Mouse (Mus musculus): ENCODE data around the gene 4930535I16Rik.
A peak's percentile ranks its signal among the peaks of the same experiment; 100 is the strongest.

The 4930535I16Rik gene

GRCm38 (mm10) chr4:123917548-123918140 lies at the start of gene 4930535I16Rik:
Gene 4930535I16Rik, minus strand, starts transcription at chr4:123918022.
- DNase-seq (ENCODE audit: low read depth in 1 of 2, low spot score in 2 of 2), result peak in 1 of 2 experiments; percentile 27

- no peak for DNase-seq (ENCODE audit: low read depth in 1 of 2, low spot score in 2 of 2)
Measured at GRCm38 (mm10) chr4:123962721-123963120, 44.9 kb upstream of the 4930535I16Rik start.

GRCm38 (mm10) chr4:123960955-123961354 lies 43.1 kb upstream of the 4930535I16Rik start:
- no peak for DNase-seq (ENCODE audit: low read depth in 1 of 2, low spot score in 2 of 2)

DNA sequence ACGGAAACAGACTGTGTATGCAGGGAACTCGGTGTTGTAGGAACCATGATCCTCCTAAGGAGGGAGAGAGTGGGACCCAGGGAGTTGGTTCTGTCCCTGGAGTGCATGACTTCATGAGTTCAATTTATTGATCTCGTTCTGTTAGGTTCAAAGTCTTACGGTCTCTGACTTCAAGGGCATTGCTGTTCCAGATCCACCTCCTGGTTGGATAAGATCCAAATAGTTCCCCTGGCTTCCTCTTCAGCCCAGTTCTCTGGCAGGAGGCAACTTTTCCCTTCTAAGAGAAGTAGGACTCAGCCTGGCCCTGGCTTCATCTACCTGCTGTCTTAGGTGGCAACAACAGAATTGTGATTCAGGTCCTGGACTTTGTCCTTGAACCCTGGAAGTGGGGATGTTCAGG lies 40.1 kb upstream of the 4930535I16Rik start:
- no peak for DNase-seq (ENCODE audit: low read depth in 1 of 2, low spot score in 2 of 2)

- DNase-seq (ENCODE audit: low read depth in 1 of 2, low spot score in 2 of 2), result no peak
Measured at GRCm38 (mm10) chr4:123957492-123957808, 39.6 kb upstream of the 4930535I16Rik start.

DNA sequence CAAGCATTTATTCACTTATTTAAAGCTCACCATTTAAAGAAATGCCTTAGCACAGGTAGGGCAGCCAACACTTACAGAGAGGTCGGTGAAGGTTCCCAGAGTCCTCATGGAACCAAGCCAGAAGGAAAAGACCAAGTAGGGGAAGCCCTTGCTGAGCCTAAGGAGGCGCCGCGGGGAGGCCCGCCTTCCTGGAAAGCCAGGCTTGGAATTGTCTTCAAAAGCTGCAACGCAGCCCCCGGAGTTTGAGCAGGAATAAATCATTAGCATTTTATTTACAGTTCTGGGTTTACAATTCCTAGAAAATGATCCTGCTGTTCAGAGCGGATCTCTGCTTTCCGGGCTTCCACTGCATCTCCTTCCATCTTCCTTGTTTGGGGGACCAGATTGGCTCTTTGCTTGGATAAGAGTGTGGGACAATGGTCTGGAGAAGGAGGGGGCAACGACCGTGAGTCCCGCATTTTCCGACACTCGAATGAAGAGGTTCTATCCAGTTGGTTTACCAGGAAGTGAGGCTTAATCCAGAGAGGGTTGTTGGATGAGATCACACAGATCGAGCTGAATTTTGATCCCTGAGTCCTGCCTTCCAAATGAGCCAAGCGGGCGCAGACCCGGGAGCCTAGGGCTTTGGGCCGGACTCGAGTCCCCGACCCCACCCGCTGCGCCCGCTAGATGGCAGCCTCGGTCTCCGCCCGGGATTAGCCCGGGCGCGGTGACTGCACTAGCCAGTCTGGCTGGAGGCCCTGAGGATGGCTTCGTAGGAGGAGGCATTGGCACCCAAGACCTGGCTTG lies 39.1 kb upstream of the 4930535I16Rik start:
- DNase-seq (ENCODE audit: low read depth in 1 of 2, low spot score in 2 of 2), result peak in 1 of 2 experiments; percentile 40

DNA sequence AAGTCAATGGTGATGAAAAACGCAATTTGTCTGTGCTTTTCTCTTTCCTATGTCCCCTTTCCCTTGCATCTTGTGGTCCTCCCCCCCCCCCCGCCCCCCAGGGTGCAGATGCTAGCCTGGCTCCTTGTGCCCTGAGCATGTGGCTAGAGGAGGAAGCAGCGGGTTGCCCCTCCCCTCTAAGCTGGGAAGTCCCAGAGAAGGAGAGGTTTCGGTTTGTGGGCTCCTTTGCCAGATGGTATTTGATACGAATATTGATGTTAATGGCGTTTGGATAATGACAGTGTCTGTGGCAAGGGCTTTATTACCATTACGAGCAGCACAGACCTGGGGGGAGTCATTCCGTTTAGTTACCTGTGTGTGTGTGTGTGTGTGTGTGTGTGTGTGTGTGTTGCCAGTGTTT lies 34.2 kb upstream of the 4930535I16Rik start:
- peak in 1 of 2 experiments; percentile 26 for DNase-seq (ENCODE audit: low read depth in 1 of 2, low spot score in 2 of 2)

GRCm38 (mm10) chr4:123949649-123950048 lies 31.8 kb upstream of the 4930535I16Rik start:
- no peak for DNase-seq (ENCODE audit: low read depth in 1 of 2, low spot score in 2 of 2)

DNA sequence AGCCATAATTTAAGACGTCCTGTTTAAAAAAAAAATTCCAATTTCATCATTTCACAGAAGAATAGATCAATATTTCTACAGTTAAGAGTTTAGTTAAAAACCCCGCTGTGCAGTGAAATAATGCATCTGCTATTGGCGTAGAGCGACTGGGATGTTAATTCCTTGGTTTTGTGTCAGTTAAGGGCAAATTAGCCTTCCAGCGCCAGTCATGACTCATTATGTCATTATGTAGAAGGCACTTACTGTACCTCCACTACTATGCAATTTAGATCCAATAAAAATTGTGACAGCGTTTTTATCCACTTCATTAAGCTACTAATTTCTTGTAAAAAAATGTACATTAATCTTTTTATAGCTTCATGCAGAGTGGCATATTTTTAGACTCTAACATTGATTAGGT lies 31.1 kb upstream of the 4930535I16Rik start:
- DNase-seq (ENCODE audit: low read depth in 1 of 2, low spot score in 2 of 2), result no peak

DNA sequence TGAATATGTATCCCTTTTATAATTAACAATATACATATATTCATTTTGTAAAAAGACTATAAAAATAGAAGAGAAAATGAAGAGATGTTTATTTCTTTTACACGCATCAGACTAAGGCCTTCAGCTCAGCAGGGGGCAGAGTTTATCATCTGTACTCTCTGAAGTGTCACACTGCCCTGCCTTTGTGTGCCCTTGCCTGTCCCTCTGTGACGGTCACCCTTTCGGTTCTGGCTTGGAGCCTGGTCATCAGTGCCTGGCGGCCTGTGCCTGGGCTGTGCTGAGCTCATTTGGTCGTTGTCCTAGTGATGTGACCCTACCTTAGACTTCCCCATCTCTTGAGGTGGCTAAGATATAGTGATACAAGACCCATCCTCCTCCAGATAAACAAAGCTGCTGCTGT lies 29.3 kb upstream of the 4930535I16Rik start:
- no peak for DNase-seq (ENCODE audit: low read depth in 1 of 2, low spot score in 2 of 2)

- no peak for DNase-seq (ENCODE audit: low read depth in 1 of 2, low spot score in 2 of 2)
Measured at GRCm38 (mm10) chr4:123946701-123947100, 28.9 kb upstream of the 4930535I16Rik start.

- DNase-seq (ENCODE audit: low read depth in 1 of 2, low spot score in 2 of 2), result peak; percentile 28 to 43
Measured at GRCm38 (mm10) chr4:123940878-123941277, 23.1 kb upstream of the 4930535I16Rik start.

DNA sequence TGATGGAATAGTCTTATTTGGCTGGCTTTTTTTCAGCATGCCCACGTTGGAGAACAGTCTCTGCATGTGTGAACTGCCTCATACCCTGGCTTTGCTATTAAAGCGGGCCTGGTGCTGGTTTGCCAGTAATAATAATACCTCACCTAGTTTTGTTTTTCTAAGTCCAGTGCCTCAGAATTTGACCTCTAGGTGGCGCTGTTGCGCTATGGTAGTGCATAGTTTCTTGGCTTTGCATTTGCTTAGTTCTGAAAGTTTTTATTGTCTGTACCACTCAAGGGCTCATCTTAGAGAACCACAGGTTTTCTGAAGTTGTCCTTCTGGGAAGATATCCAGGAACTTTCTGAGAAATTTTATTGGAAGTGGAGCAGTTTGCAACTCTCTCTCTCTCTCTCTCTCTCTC lies 22.0 kb upstream of the 4930535I16Rik start:
- DNase-seq (ENCODE audit: low read depth in 1 of 2, low spot score in 2 of 2), result peak; percentile 36 to 66

- no peak for DNase-seq (ENCODE audit: low read depth in 1 of 2, low spot score in 2 of 2)
Measured at GRCm38 (mm10) chr4:123936059-123936458, 18.2 kb upstream of the 4930535I16Rik start.

DNA sequence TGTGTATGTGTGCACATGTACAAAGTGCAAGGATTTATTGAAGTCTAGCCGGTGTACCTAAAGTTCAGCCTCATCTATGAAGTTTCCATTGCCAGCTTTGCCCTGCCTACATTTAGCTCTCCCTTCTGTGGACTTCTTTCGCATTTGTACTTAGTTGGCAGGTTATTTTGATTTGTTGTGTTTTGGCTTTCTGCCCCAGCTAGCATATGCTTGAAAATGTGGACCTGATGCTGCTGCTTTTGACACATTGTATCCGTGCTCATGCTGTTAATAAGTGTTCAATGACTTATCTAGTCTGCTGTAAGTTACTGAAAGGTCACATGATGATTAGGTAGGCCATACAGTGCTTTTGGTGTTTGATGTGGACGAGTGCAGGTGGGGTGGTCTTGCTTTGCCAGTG lies 16.5 kb upstream of the 4930535I16Rik start:
- no peak for DNase-seq (ENCODE audit: low read depth in 1 of 2, low spot score in 2 of 2)

DNA sequence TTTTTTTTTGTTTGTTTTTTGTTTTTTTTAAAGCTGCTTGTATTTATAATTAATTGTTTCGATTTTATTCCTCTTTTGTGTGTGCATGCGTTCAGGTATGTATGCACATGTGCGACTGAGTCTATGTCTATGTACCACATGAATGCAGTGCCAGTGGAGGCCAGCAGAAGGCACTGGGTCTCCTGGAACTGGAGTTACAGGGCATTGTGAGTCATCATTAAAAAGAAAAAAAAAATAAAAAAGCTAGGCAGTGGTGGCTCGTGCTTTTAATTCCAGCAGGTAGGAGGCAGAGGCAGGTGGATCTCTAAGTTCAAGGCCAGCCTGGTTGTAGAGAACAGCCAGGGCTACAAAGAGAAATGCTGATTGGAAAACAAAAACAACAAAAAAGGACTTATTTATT lies 12.2 kb upstream of the 4930535I16Rik start:
- no peak for DNase-seq (ENCODE audit: low read depth in 1 of 2, low spot score in 2 of 2)

DNA sequence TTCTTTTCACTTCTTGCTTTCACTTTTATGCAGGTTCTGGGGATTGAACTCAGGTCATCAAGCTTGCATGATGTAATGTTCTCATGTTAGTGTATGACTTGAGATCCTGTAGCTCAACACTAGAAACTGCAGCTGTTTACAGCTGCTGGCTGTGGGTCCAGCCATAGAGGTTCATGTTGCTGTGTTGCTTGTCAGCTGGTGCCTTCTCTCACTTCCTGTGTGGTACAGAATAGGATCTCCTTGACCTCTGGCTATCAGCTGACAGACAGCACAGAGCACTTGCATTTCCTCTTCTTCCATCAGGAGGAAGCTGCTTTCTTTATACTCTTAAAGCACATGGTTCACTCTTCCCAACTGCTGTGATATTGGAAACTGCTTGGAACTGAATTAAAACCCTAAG lies 10.1 kb upstream of the 4930535I16Rik start:
- DNase-seq (ENCODE audit: low read depth in 1 of 2, low spot score in 2 of 2), result peak; percentile 17 to 42

- no peak for DNase-seq (ENCODE audit: low read depth in 1 of 2, low spot score in 2 of 2)
Measured at GRCm38 (mm10) chr4:123921055-123921565, 3.3 kb upstream of the 4930535I16Rik start.

DNA sequence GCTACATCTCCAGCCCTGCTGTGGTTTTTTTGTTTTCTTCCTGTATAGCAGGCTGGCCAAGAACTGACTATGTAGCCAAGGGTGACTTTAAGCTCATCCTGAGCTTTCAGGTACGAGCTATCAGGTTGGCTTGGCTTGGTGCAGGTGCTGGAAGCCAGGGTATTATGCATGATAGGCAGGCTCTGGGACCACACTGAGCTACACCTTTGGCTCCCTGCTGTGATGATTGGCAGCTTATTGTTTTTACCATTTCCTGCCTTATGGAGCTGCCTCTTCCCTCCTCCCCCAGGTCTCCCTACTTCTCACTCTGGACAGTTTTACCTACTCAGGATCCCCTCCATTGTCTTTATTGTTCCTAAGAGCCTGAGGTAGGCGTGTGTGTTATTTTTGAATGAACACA lies 1.0 kb upstream of the 4930535I16Rik start:
- no peak for DNase-seq (ENCODE audit: low read depth in 1 of 2, low spot score in 2 of 2)

DNA sequence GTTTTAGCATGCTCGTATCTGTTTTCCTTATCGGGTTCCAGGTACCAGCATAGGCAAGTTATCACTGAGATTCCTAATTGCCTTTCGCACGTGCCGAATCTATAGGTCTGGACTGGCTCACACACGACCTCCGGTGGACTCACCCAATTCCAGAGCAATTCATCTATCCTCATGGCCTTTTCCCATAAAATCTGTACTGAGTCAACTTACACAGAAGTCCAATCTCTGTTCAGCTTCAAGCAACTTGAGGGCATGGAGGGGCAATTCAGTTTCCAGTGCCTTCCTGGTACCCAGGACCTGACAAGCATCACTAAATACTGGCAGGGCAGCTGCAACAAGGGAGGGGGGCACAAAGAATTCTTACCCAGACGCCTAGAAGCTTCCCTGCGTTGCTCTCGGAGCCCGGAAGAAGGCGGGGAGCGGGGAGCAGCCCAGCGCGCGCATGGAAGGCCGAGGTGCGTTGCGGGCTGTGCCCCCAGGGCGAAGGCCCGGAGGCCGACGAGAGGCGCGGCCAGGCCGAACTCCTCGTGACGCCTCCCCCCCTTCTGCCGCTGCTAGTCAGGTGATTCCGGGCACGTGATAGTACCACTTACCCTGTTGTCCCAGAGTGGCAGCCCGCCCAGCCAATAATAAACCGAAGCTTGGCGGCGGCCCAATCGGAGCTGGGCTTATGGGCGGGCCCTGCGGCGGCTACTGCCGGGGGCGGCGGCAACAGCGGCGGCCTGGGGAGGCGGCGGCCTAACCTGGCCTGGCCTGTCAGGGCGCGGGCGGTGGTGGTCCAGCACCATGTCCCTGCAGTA lies 874 bp downstream of the 4930535I16Rik start, which contains the start of gene Rragc:
Rragc (plus strand) TSS at position 699 of the 800 bp plus-strand sequence.
- DNase-seq (ENCODE audit: low read depth in 1 of 2, low spot score in 2 of 2), result peak; percentile 99 to 100

- DNase-seq (ENCODE audit: low read depth in 1 of 2, low spot score in 2 of 2), result no peak
Measured at GRCm38 (mm10) chr4:123912431-123912830, 5.4 kb downstream of the 4930535I16Rik start.

GRCm38 (mm10) chr4:123911503-123911902 lies 6.3 kb downstream of the 4930535I16Rik start:
- DNase-seq (ENCODE audit: low read depth in 1 of 2, low spot score in 2 of 2), result no peak
